Mouse (Mus musculus): ENCODE measurements around the gene Sgsh. TPM values are rescaled to one million over a fixed set of nuclear protein-coding genes. Genes with fewer than 3 reads are reported as not detected.

Gene Sgsh
- polyA plus RNA-seq, 1 experiment from 2014 or later: 5.5 TPM

- Histone ChIP-seq H3K9me3 (no peaks in the 10 kb centered on the region), H3K27ac (no peak overlapping the region), H3K27me3 (0 out of 2 replicates have a peak, but pooled peaks cover 3% of the 10 kb centered on the region), H3K4me1 (replicated peaks) (no peaks in the 10 kb centered on the region), H3K4me2 (no peak overlapping the region), H3K9ac (replicated peaks) (no peak overlapping the region), H3K36me3 (no peaks in the 10 kb centered on the region), H3K4me3 (replicated peaks) (no peak overlapping the region)
- no peak for ATAC-seq (ENCODE audit: insufficient number of reproducible peaks, insufficient read depth, low FRiP score, low TSS enrichment, low read depth)
- 52% methylated on average over 5 of the region's 5 CpGs for WGBS
These were observed 16.2 kb downstream of the Sgsh start for GRCm38 (mm10) chr11:119339179-119339578.

- peaks cover 8% of the 10 kb centered on the region; the same call in 1 of the 2 replicates for H3K27me3 ChIP-seq
- ATAC-seq (ENCODE audit: insufficient number of reproducible peaks, insufficient read depth, low FRiP score, low TSS enrichment, low read depth): no peak
- no peak overlapping the region for H3K4me2 ChIP-seq
- WGBS: 82% methylated on average over 10 of the region's 10 CpGs
- H3K9ac ChIP-seq (replicated peaks): no peak overlapping the region
- no peak overlapping the region for H3K4me3 ChIP-seq (replicated peaks)
- H3K4me1 ChIP-seq (replicated peaks): no peaks in the 10 kb centered on the region
- H3K36me3 ChIP-seq: no peaks in the 10 kb centered on the region
- no peak overlapping the region for H3K27ac ChIP-seq
- H3K9me3 ChIP-seq: no peaks in the 10 kb centered on the region
These were observed 16.9 kb downstream of the Sgsh start for GRCm38 (mm10) chr11:119338271-119339059.

GRCm38 (mm10) chr11:119331970-119332369 lies 23.4 kb downstream of the Sgsh start:
- Histone ChIP-seq H3K27ac (no peak overlapping the region), H3K9me3 (no peaks in the 10 kb centered on the region), H3K4me2 (no peak overlapping the region), H3K36me3 (no peaks in the 10 kb centered on the region), H3K27me3 (peaks cover 25% of the 10 kb centered on the region; the same call in 1 of the 2 replicates), H3K4me3 (replicated peaks) (no peak overlapping the region), H3K9ac (replicated peaks) (no peak overlapping the region; the same call in 1 of the 2 replicates), H3K4me1 (replicated peaks) (no peaks in the 10 kb centered on the region)
- ATAC-seq (ENCODE audit: insufficient number of reproducible peaks, insufficient read depth, low FRiP score, low TSS enrichment, low read depth): no peak
- 41% methylated on average over 3 of the region's 3 CpGs for WGBS

GRCm38 (mm10) chr11:119330592-119330991 lies 24.7 kb downstream of the Sgsh start:
- no peaks in the 10 kb centered on the region for H3K36me3 ChIP-seq
- peaks cover 25% of the 10 kb centered on the region; the same call in 1 of the 2 replicates for H3K27me3 ChIP-seq
- no peak overlapping the region for H3K27ac ChIP-seq
- no peaks in the 10 kb centered on the region for H3K4me1 ChIP-seq (replicated peaks)
- no peak overlapping the region for H3K9ac ChIP-seq (replicated peaks)
- H3K4me2 ChIP-seq: no peak overlapping the region
- 58% methylated on average over 4 of the region's 4 CpGs for WGBS
- H3K4me3 ChIP-seq (replicated peaks): no peak overlapping the region
- H3K9me3 ChIP-seq: no peaks in the 10 kb centered on the region
- ATAC-seq (ENCODE audit: insufficient number of reproducible peaks, insufficient read depth, low FRiP score, low TSS enrichment, low read depth): 0 out of 2 replicates have a peak, but pooled peaks have one; percentile 26

- no peak overlapping the region for H3K9ac ChIP-seq (replicated peaks)
- H3K27ac ChIP-seq: no peak overlapping the region
- peaks cover 4% of the 10 kb centered on the region; the same call in 1 of the 2 replicates for H3K27me3 ChIP-seq
- ATAC-seq (ENCODE audit: insufficient number of reproducible peaks, insufficient read depth, low FRiP score, low TSS enrichment, low read depth): no peak
- H3K9me3 ChIP-seq: peaks cover 7% of the 10 kb centered on the region; the same call in 1 of the 2 replicates
- no peak overlapping the region for H3K4me2 ChIP-seq
- no peaks in the 10 kb centered on the region for H3K4me1 ChIP-seq (replicated peaks)
- H3K36me3 ChIP-seq: no peaks in the 10 kb centered on the region
- WGBS: 89% methylated on average over 1 of the region's 1 CpGs
- H3K4me3 ChIP-seq (replicated peaks): no peak overlapping the region
These were observed 30.3 kb downstream of the Sgsh start for GRCm38 (mm10) chr11:119325068-119325467.

- no peak for ATAC-seq (ENCODE audit: insufficient number of reproducible peaks, insufficient read depth, low FRiP score, low TSS enrichment, low read depth)
- Histone ChIP-seq H3K4me3 (replicated peaks) (no peak overlapping the region), H3K27ac (no peak overlapping the region), H3K27me3 (peaks cover 4% of the 10 kb centered on the region; the same call in 1 of the 2 replicates), H3K4me2 (no peak overlapping the region), H3K9ac (replicated peaks) (no peak overlapping the region), H3K9me3 (peaks cover 7% of the 10 kb centered on the region; the same call in 1 of the 2 replicates), H3K4me1 (replicated peaks) (no peaks in the 10 kb centered on the region), H3K36me3 (no peaks in the 10 kb centered on the region)
- WGBS: 74% methylated on average over 13 of the region's 13 CpGs
These were observed 32.8 kb downstream of the Sgsh start for GRCm38 (mm10) chr11:119322521-119322920.

- H3K9me3 ChIP-seq: no peaks in the 10 kb centered on the region
- H3K27ac ChIP-seq: no peak overlapping the region
- H3K36me3 ChIP-seq: no peaks in the 10 kb centered on the region
- ATAC-seq (ENCODE audit: insufficient number of reproducible peaks, insufficient read depth, low FRiP score, low TSS enrichment, low read depth): no peak
- 0 out of 2 replicates have a peak overlapping the region, but pooled peaks have one; percentile 3 for H3K9ac ChIP-seq (replicated peaks)
- H3K27me3 ChIP-seq: peaks cover 8% of the 10 kb centered on the region; the same call in 1 of the 2 replicates
- H3K4me3 ChIP-seq (replicated peaks): no peak overlapping the region
- 83% methylated on average over 4 of the region's 4 CpGs for WGBS
- no peaks in the 10 kb centered on the region for H3K4me1 ChIP-seq (replicated peaks)
- H3K4me2 ChIP-seq: no peak overlapping the region
These were observed 38.6 kb downstream of the Sgsh start for GRCm38 (mm10) chr11:119316720-119317119.

GRCm38 (mm10) chr11:119314252-119314936 lies 40.9 kb downstream of the Sgsh start:
- no peak for ATAC-seq (ENCODE audit: insufficient number of reproducible peaks, insufficient read depth, low FRiP score, low TSS enrichment, low read depth)

GRCm38 (mm10) chr11:119310621-119311020 lies 44.7 kb downstream of the Sgsh start:
- no peak overlapping the region for H3K9ac ChIP-seq (replicated peaks)
- no peak for ATAC-seq (ENCODE audit: insufficient number of reproducible peaks, insufficient read depth, low FRiP score, low TSS enrichment, low read depth)
- H3K4me1 ChIP-seq (replicated peaks): peaks cover 13% of the 10 kb centered on the region
- H3K27me3 ChIP-seq: peaks cover 29% of the 10 kb centered on the region
- no peaks in the 10 kb centered on the region for H3K9me3 ChIP-seq
- WGBS: 24% methylated on average over 10 of the region's 10 CpGs
- H3K4me3 ChIP-seq (replicated peaks): no peak overlapping the region
- H3K27ac ChIP-seq: no peak overlapping the region
- no peaks in the 10 kb centered on the region for H3K36me3 ChIP-seq
- no peak overlapping the region for H3K4me2 ChIP-seq

More at GRCm38 (mm10) chr11:119314252-119314936, 40.9 kb downstream of the Sgsh start:
- Histone ChIP-seq H3K36me3 (no peaks in the 10 kb centered on the region), H3K9me3 (no peaks in the 10 kb centered on the region), H3K9ac (replicated peaks) (no peak overlapping the region), H3K4me2 (no peak overlapping the region), H3K27me3 (peaks cover 26% of the 10 kb centered on the region), H3K27ac (no peak overlapping the region), H3K4me3 (replicated peaks) (no peak overlapping the region), H3K4me1 (replicated peaks) (no peaks in the 10 kb centered on the region; the same call in 1 of the 2 replicates)
- 71% methylated on average over 17 of the region's 17 CpGs for WGBS

- no peak overlapping the region for H3K4me3 ChIP-seq (replicated peaks)
- peak overlapping the region; percentile 25 for H3K4me2 ChIP-seq
- peaks cover 44% of the 10 kb centered on the region for H3K27me3 ChIP-seq
- no peaks in the 10 kb centered on the region for H3K9me3 ChIP-seq
- H3K27ac ChIP-seq: peak overlapping the region; percentile 51; the same call in 1 of the 2 replicates
- WGBS: 12% methylated on average over 11 of the region's 11 CpGs
- peak overlapping the region; percentile 18; the same call in 1 of the 2 replicates for H3K9ac ChIP-seq (replicated peaks)
- H3K4me1 ChIP-seq (replicated peaks): peaks cover 13% of the 10 kb centered on the region
- ATAC-seq (ENCODE audit: insufficient number of reproducible peaks, insufficient read depth, low FRiP score, low TSS enrichment, low read depth): no peak; the same call in 1 of the 2 replicates
- H3K36me3 ChIP-seq: no peaks in the 10 kb centered on the region
These were observed 47.4 kb downstream of the Sgsh start for GRCm38 (mm10) chr11:119307916-119308315.

GRCm38 (mm10) chr11:119307658-119307867 lies 47.8 kb downstream of the Sgsh start, which contains the start of gene Card14:
Card14 (plus strand) TSS chr11:119307768.
- Histone ChIP-seq H3K4me1 (replicated peaks) (peaks cover 13% of the 10 kb centered on the region), H3K27ac (peak within 1 kb of the TSS; percentile 51; the same call in 1 of the 2 replicates), H3K4me3 (replicated peaks) (no peak within 1 kb of the TSS), H3K4me2 (peak within 1 kb of the TSS; percentile 25), H3K36me3 (no peaks in the 10 kb centered on the region), H3K9ac (replicated peaks) (peak within 1 kb of the TSS; percentile 18; the same call in 1 of the 2 replicates), H3K9me3 (no peaks in the 10 kb centered on the region), H3K27me3 (peaks cover 47% of the 10 kb centered on the region)
- WGBS: 41% methylated on average over 1 of the region's 1 CpGs
- no peak for ATAC-seq (ENCODE audit: insufficient number of reproducible peaks, insufficient read depth, low FRiP score, low TSS enrichment, low read depth)
